Mouse (Mus musculus) spleen, adult 2 months (tissue): Measurements from ENCODE around the gene Metap1. TPM values are rescaled to one million over a fixed set of nuclear protein-coding genes. Genes with fewer than 3 reads are reported as not detected.

Source experiments
- DNase-seq, 2 experiments: peaks; one replicate each; pipeline versions ENCODE4 v3.0.0 to v3.0.0-alpha.2; 2012 to 2021; ENCODE audit warnings: low spot score in 2 of 2, low read depth in 1 of 2
- H3K27ac ChIP-seq: fragments of 200-500 bp; 2 replicates; pipeline ENCODE4 v1.5.1; 2012; ENCODE audit warnings: low read length, inconsistent platforms; ENCODE audit not compliant: insufficient read depth
- H3K27me3 ChIP-seq: fragments of 200-500 bp; 2 replicates; pipeline ENCODE4 v1.6.1; 2012; ENCODE audit warnings: mild to moderate bottlenecking, moderate library complexity, low read length, inconsistent platforms; ENCODE audit not compliant: control insufficient read depth, insufficient read depth
- H3K36me3 ChIP-seq: fragments of 200-500 bp; 2 replicates; pipeline ENCODE4 v1.6.1; 2012; ENCODE audit warnings: mild to moderate bottlenecking, low read length, inconsistent platforms; ENCODE audit not compliant: control insufficient read depth, insufficient read depth
- H3K4me1 ChIP-seq: fragments of 200-500 bp; 2 replicates; pipeline ENCODE4 v1.6.1; 2011; ENCODE audit warnings: inconsistent platforms; ENCODE audit not compliant: control insufficient read depth, insufficient read depth, insufficient read length
- H3K4me3 ChIP-seq: fragments of 200-500 bp; 2 replicates; pipeline ENCODE4 v1.5.1; 2011; ENCODE audit warnings: mild to moderate bottlenecking, inconsistent platforms; ENCODE audit not compliant: insufficient read depth, insufficient read length; ENCODE audit errors: extremely low read depth
- CTCF ChIP-seq: fragments of 200-500 bp; IDR thresholded peaks from 2 replicates; pipeline ENCODE4 v1.5.1; 2011; ENCODE audit warnings: mild to moderate bottlenecking, inconsistent platforms; ENCODE audit not compliant: insufficient read depth, insufficient read length, insufficient replicate concordance; ENCODE audit errors: extremely low read depth
- POLR2A ChIP-seq: fragments of 200-500 bp; IDR thresholded peaks from 2 replicates; pipeline ENCODE4 v1.6.1; 2011; ENCODE audit warnings: low read depth, low read length, inconsistent platforms
- WGBS: fragments of 180-500 bp; shearing (Covaris S2); methylation state at CpG from one replicate; pipeline ENCODE4 v1.1.7; 2018; 5-methylcytosine and 5-hydroxymethylcytosine counted together
- polyA plus RNA-seq: library from polyadenylated mRNA; depleted of rRNA; stranded (reverse); fragments of >200 nt; gene quantifications from 2 replicates; pipeline ENCODE4 v1.2.3, GENCODE M21; 2012

The Metap1 gene
- polyA plus RNA-seq, 1 experiment, result 8.5 TPM

DNA sequence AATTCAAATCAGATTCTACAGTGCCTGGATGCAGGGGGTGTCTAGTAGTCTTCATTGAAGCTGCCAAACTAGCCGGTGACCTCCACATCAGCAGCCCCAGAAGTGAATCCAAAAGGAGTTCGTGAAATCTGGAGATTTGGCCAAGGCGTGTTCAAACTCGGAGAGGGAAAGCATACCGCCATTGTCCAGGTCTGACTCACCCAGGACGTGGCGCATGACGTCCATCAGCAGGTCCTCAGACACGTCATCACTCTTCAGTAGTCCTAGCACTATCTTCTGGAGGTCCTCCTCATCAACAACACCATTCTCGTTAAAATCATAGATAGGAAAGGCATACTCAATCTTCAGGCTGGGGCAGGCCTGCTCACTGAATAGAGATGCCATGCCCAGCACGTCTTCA is 14.4 kb upstream of the Metap1 start:
- Histone ChIP-seq H3K4me3 (no peak overlapping the region), H3K36me3 (no peaks in the 10 kb centered on the region), H3K27ac (no peak overlapping the region), H3K4me1 (no peaks in the 10 kb centered on the region), H3K27me3 (no peaks in the 10 kb centered on the region)
- no peak for DNase-seq
- no peak for TF ChIP-seq POLR2A
- no peak for TF ChIP-seq CTCF
- 90% methylated on average over 11 of the region's 11 CpGs for WGBS

DNA sequence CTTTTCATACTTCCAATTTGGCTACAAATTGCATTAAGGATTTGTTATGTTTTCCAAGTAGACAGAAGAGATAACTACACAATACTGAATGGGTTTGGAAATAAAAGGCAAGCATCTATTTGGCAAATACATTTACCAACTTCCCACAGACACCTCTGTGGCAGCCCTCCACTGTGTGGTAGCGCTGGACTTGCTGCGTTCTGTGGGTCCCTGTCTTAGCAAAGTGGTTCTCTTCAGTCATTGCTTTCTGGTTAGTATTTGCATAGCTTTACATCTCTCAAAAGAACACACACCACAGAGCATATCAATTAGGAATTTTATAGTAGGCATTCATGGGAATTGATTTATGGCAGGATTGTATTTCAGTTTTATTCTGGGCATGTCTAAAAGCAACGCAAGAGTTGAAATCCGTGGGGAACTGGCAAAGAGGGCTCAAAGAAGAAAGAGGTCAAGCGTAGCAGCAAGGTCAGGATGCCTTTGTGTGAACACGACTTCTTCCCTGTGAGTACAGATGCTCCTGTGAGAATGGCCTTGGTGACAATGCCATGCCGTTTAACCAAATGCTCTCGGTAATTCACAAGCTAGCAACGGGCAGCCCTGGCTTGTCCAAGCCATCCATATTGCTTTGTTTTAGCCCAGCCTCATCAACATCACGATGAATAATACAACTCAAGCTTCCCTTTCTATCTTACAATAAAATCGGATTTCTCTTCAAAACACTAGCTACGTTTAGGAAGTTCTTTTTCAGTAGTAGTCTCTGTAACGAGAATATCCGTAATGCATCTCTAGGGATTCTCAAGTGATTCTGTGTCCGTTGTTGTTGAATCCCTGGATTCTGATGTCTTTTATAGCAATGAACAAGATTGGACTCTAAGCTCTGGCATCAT is 10.8 kb upstream of the Metap1 start:
- no peak for DNase-seq
- Histone ChIP-seq H3K4me3 (no peak overlapping the region), H3K27ac (no peak overlapping the region), H3K27me3 (no peaks in the 10 kb centered on the region), H3K4me1 (no peaks in the 10 kb centered on the region), H3K36me3 (no peaks in the 10 kb centered on the region)
- TF ChIP-seq POLR2A, result no peak
- TF ChIP-seq CTCF, result no peak
- WGBS, result 87% methylated on average over 15 of the region's 15 CpGs

DNA sequence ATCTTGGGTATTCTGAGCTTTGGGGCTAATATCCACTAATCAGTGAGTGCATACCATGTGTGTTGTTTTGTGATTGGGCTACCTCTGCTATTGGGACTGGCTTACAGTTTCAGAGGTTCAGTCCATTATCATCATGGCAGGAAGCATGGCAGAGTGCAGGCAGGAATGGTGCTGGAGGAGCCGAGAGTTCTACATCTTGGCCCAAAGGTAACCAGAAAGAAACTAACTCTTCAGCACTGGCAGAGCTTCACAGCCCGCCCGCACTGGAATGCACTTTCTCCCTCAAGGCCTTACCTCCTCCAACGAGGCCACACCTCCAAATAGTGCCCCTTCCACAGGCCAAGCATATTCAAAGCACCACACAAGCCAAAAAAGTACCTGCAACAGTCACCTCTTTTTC is 9.4 kb upstream of the Metap1 start:
- Histone ChIP-seq H3K4me3 (no peak overlapping the region), H3K27ac (no peak overlapping the region), H3K36me3 (no peaks in the 10 kb centered on the region), H3K4me1 (no peaks in the 10 kb centered on the region), H3K27me3 (no peaks in the 10 kb centered on the region)
- no peak for DNase-seq
- WGBS, result 85% methylated on average over 4 of the region's 4 CpGs
- TF ChIP-seq CTCF (no peak), POLR2A (no peak)

DNA sequence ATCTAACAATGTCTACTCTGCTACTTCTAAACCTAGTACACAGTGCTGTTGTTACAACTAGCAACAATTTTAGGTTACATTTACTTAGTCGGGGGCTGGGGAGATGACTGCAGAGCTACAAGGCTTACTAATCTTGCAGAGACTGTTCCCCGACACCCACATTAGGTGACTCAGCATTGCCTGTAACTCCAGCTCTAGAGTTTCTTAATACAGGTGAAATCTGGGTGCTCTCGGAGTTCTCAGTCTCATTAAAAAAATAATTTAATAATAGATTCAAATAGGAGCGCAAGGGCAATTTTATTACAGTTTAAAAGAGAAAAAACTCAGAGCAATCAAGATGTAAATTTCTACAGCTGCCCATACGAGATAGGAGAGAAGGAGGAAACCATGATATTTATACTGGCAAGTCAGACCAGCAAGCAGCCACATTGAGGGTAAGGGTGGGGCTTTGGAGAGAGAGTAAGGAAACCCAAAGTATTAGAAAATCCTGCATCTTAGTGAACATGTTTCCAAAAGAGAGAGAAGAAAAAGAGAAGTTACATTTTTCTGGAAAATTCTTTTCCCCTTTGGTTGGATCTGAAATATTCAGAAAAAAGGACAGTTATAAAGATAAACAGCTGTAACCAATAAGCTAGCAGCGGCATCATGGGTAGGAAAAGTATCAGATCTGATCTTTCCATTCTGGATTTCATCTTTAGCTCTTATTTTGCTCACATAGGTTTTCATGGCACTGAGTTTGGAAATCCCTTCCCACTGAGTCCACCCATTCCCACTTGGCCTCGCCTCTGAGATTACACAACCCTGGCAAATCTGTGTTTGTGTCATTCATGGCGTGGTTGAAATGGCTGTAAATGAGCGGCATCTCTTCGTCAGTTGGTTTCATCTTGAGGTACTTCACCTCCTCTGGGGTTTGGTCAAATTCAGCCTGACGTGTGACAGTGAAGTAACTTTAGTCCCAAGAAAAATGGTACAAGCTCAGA is 6.1 kb upstream of the Metap1 start:
- Histone ChIP-seq H3K27me3 (no peaks in the 10 kb centered on the region), H3K4me1 (no peaks in the 10 kb centered on the region), H3K27ac (no peak overlapping the region), H3K36me3 (no peaks in the 10 kb centered on the region), H3K4me3 (no peak overlapping the region)
- no peak for DNase-seq
- TF ChIP-seq POLR2A, result no peak
- TF ChIP-seq CTCF, result no peak
- WGBS, result 59% methylated on average over 11 of the region's 11 CpGs

DNA sequence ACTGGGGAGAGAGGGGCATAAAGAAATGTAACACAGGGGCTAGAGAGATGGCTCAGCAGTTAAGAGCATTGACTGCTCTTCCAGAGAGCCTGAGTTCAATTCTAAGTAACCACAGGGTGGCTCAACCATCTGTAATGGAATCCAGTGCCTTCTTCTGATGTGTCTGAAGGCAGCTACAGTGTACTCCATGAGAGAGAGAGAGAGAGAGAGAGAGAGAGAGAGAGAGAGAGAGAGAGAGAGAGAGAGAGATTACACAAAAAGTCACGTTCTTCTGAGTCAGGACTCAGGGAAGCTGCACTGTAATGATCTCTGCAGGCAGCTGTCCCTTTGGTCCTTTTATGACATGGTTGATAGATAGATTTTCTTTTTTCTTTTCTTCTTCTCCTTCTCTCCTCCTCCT is 5.2 kb upstream of the Metap1 start:
- Histone ChIP-seq H3K27ac (no peak overlapping the region), H3K27me3 (no peaks in the 10 kb centered on the region), H3K4me3 (no peak overlapping the region), H3K4me1 (no peaks in the 10 kb centered on the region; the same call in 1 of the 2 replicates), H3K36me3 (no peaks in the 10 kb centered on the region)
- TF ChIP-seq CTCF (no peak), POLR2A (no peak)
- no peak for DNase-seq
- WGBS, result 56% methylated on average over 1 of the region's 1 CpGs

DNA sequence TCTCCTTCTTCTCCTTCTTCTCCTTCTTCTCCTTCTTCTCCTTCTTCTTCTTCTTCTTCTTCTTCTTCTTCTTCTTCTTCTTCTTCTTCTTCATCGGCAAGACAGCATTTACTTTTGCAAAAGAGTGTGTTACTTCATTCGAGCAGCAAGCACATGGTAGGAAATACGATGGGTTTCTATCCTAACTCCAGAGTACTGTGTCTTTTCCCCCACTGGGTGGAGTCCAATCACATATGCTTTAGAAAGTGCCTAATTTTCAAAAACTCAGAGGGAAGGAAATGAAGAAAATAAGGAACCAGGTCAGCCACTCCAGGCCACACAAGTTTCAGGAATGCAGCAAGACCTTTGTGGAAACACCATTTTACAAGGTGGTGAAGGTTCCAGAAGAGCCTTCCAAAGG is 4.4 kb upstream of the Metap1 start:
- 50% methylated on average over 3 of the region's 3 CpGs for WGBS
- Histone ChIP-seq H3K4me3 (no peak overlapping the region), H3K4me1 (no peaks in the 10 kb centered on the region; the same call in 1 of the 2 replicates), H3K27me3 (no peaks in the 10 kb centered on the region), H3K27ac (no peak overlapping the region), H3K36me3 (no peaks in the 10 kb centered on the region)
- no peak for DNase-seq
- no peak for TF ChIP-seq CTCF

DNA sequence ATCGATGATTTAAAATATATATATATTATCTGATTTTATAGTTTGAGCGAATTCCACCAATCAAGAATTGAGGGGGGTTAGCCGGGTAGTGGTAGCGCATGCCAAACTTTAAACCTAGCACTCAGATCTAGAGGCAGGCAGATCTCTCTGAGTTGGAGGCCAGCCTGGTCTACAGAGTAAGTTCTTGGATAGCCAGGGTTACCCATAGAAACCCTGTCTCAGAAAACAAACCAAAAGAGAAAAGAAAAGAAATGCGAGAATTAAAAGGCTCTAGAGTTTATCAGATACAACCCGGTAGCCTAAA is 671 bp upstream of the Metap1 start:
- TF ChIP-seq CTCF (no peak), POLR2A (no peak)
- H3K27ac ChIP-seq, result no peak overlapping the region
- WGBS, result 19% methylated on average over 6 of the region's 6 CpGs
- H3K4me3 ChIP-seq, result peak overlapping the region; percentile 78; the same call in 1 of the 2 replicates
- no peaks in the 10 kb centered on the region for H3K27me3 ChIP-seq
- no peak for DNase-seq
- no peaks in the 10 kb centered on the region; the same call in 1 of the 2 replicates for H3K4me1 ChIP-seq
- H3K36me3 ChIP-seq, result no peaks in the 10 kb centered on the region
